Comparison of ENCODE assay signal across 18 mouse cellular contexts in genomic region chr1:106203942-106204341, GRCm38 (mm10). TPM values are rescaled to one million over a fixed set of nuclear protein-coding genes. Genes with fewer than 3 reads are reported as not detected.
A peak's percentile ranks its signal among the peaks of the same experiment; 100 is the strongest.
DNase-seq lines count a peak whose midpoint lies in the region; ATAC-seq and TF ChIP-seq lines count a peak whose summit lies in the region.
"Had no signal": no experiment of that assay in that cellular context is flagged by ENCODE, and none has a peak within 500 bp of the region (broad histone marks: within the 10 kb centered on the region; RNA-seq: fewer than 3 reads in every experiment).

No protein-coding gene starts in this region.

- H3K4me1 ChIP-seq in heart, embryonic 11.5 days (ENCODE audit: control insufficient read depth, insufficient read depth, low read length), result peaks cover 59% of the 10 kb centered on the region
- H3K4me1 ChIP-seq in embryonic fibroblast, embryonic 13.5 days (ENCODE audit: control insufficient read depth, insufficient read depth, low read length), result peaks cover 30% of the 10 kb centered on the region

- DNase-seq in heart, postnatal 25 days (ENCODE audit: low spot score), result no peak
- no peak for DNase-seq in layer of hippocampus, adult 2 months (ENCODE audit: low spot score in 2 of 2)
- DNase-seq in layer of hippocampus, adult 11-12 months (ENCODE audit: low spot score), result no peak
- peak; percentile 35 for DNase-seq in CD4-positive, CD25-positive, alpha-beta regulatory T cell, adult 2 months (ENCODE audit: low read depth, low spot score)
- DNase-seq in yolk sac, embryonic 10.5 days (ENCODE audit: low spot score), result no peak
- DNase-seq in spleen, postnatal 4 days (ENCODE audit: low spot score in 2 of 2), result no peak
- DNase-seq: cerebellum, adult 9-10 months; gastrocnemius, postnatal 10 days; kidney, adult 11 months; kidney, postnatal 14 days; layer of hippocampus, adult 9-11 months; right cerebral cortex, postnatal 4 days; thymus, postnatal 4 days had no signal

- no peak for TF ChIP-seq CTCF in layer of hippocampus, adult 2 months (conservative IDR thresholded peaks at IDR 0.05)
- no peak for TF ChIP-seq CTCF in embryonic fibroblast, embryonic 13.5 days (IDR thresholded peaks at IDR 0.05; ENCODE audit: borderline replicate concordance, insufficient read depth, low read length)

- no peak for ATAC-seq in heart, embryonic 11.5 days (replicated peaks; ENCODE audit: insufficient number of reproducible peaks, low FRiP score, low TSS enrichment)
- ATAC-seq: liver, embryonic 12.5 days had no signal

- no peak overlapping the region for H3K4me3 ChIP-seq in heart, embryonic 11.5 days (ENCODE audit: low read depth, low read length)
- no peak overlapping the region for H3K4me3 ChIP-seq in layer of hippocampus, adult 2 months
- no peak overlapping the region for H3K4me3 ChIP-seq in embryonic fibroblast, embryonic 13.5 days (ENCODE audit: insufficient read depth, low read length)
- H3K4me3 ChIP-seq: liver, embryonic 12.5 days; midbrain, embryonic 12.5 days had no signal

- H3K9me3 ChIP-seq in heart, embryonic 11.5 days (replicated peaks; ENCODE audit: control insufficient read depth, low read length), result no peaks in the 10 kb centered on the region
- H3K9me3 ChIP-seq: liver, embryonic 12.5 days had no signal

- H3K36me3 ChIP-seq in heart, embryonic 11.5 days (ENCODE audit: control insufficient read depth, insufficient read depth, low read length), result no peaks in the 10 kb centered on the region
- H3K36me3 ChIP-seq: liver, embryonic 12.5 days; midbrain, embryonic 12.5 days had no signal

- TF ChIP-seq POLR2A in embryonic fibroblast, embryonic 13.5 days (IDR thresholded peaks at IDR 0.05; ENCODE audit: low read depth, low read length), result no peak

- intact Hi-C loops in heart, postnatal 25 days (cut with DNase I), result no loop called here

- H3K27me3 ChIP-seq in heart, embryonic 11.5 days (ENCODE audit: control insufficient read depth, insufficient read depth, low read length), result no peaks in the 10 kb centered on the region
- H3K27me3 ChIP-seq: liver, embryonic 12.5 days; midbrain, embryonic 12.5 days had no signal

- WGBS in heart, embryonic 11.5 days (ENCODE audit: insufficient replicate concordance), result 14% methylated on average over 3 of the region's 3 CpGs

- H3K9ac ChIP-seq in heart, embryonic 11.5 days (ENCODE audit: low read depth, low read length), result no peak overlapping the region
- H3K9ac ChIP-seq: liver, embryonic 12.5 days; midbrain, embryonic 12.5 days had no signal

- peak overlapping the region; percentile 70 for H3K27ac ChIP-seq in heart, embryonic 11.5 days (ENCODE audit: low read depth, low read length)
- H3K27ac ChIP-seq in layer of hippocampus, adult 2 months, result peak overlapping the region; percentile 67; the same call in 1 of the 2 replicates
- H3K27ac ChIP-seq in embryonic fibroblast, embryonic 13.5 days (ENCODE audit: insufficient read depth, low read length), result peak overlapping the region; percentile 36; the same call in 1 of the 2 replicates
- H3K27ac ChIP-seq: liver, embryonic 12.5 days; macrophage; midbrain, embryonic 12.5 days had no signal

- peak overlapping the region; percentile 36 for H3K4me2 ChIP-seq in heart, embryonic 11.5 days
- H3K4me2 ChIP-seq: liver, embryonic 12.5 days; midbrain, embryonic 12.5 days had no signal

RNA-seq across cellular contexts. Expression of gene Phlpp1, which starts 32.4 kb away (rescaled TPM):
- polyA plus RNA-seq in heart, embryonic 11.5 days (2014; fragmentation: Nextera tagmentation; extraction: Ambion mirVana), result 4.0 and 4.5 TPM in 2 replicates
- total RNA-seq in heart, postnatal 25 days (2021), result 10 to 100 TPM; 15.9 to 19.0 TPM
- total RNA-seq in layer of hippocampus, adult 2 months (2021), result 10 to 100 TPM; 82.6 to 87.3 TPM
- 14.3 and 25.0 TPM in 2 replicates for polyA plus RNA-seq in embryonic fibroblast, embryonic 13.5 days (2011; ENCODE audit: insufficient read length, low read depth, missing spikeins)

Comparison
In these comparisons a context has a peak if more than half of its experiments do, and no peak if none do; other contexts are left out.
1. RNA of gene Phlpp1, which starts 32.4 kb away (total RNA-seq): 82.6 to 87.3 TPM in layer of hippocampus, adult 2 months; 15.9 to 19.0 TPM in heart, postnatal 25 days; every median in the first group is over 4 times any median in the second.
2. Peak in every context shown above with its lines, with median percentiles within 50 percentile points of each other: H3K27ac ChIP-seq.